Mouse (Mus musculus) cerebellum, adult 2 months (tissue): ENCODE results near the gene Pacs1.

Source experiments
- CTCF ChIP-seq: fragments of 200-500 bp; IDR thresholded peaks from 2 replicates; pipeline ENCODE4 v1.5.1; 2011; ENCODE audit warnings: low read depth, mild to moderate bottlenecking, control low read depth, low read length, moderate library complexity, borderline replicate concordance; ENCODE audit not compliant: insufficient read depth
- POLR2A ChIP-seq: fragments of 200-500 bp; IDR thresholded peaks from 2 replicates; pipeline ENCODE4 v1.6.1; 2011; ENCODE audit warnings: low read length, control low read depth, borderline replicate concordance; ENCODE audit not compliant: insufficient read depth

- TF ChIP-seq CTCF (no peak), POLR2A (no peak)
Measured at GRCm38 (mm10) chr19:5092083-5092482, 180.8 kb downstream of the Pacs1 start.
